Mouse (Mus musculus): ENCODE results near the gene Lyrm9.
A peak's percentile ranks its signal among the peaks of the same experiment; 100 is the strongest.

Lyrm9 gene

DNA sequence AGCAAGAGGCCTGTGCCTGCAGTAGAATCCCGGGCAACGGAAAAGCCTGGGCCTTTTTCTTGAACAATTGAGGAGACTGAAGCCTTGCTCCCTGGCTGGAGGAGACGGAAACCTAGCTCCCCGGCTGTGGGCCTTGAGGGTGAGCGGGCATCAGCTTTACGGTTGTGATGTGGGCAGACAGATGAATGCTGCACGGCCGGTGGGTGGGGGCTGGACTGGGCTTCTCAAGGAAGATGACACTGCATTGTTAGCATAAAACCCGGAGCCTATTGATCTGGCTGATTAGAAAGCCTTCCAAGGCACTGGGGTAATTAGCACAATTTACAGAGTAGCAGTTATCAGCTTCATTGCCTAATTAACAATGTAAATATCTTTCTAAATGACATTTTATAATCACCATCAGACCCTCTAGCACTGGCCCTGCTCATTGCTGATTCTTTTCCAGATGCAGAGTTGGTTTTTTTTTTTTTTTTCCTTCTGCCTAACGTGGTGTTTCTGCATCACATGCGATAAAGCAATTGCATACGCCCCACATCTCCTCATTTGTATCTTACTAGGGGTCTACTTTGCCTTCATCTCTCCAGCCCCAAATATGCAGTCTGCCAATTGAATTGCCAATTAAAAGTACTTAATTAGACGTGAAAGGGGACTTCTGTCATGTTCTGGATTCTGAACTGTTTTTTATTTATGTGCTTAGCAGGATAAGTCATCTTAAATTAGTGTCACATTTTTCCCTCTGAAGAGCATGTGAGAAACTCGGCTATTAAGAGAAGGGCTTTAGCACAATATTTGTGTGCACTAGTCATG, 10.2 kb upstream of the Lyrm9 start:
- DNase-seq = no peak

DNA sequence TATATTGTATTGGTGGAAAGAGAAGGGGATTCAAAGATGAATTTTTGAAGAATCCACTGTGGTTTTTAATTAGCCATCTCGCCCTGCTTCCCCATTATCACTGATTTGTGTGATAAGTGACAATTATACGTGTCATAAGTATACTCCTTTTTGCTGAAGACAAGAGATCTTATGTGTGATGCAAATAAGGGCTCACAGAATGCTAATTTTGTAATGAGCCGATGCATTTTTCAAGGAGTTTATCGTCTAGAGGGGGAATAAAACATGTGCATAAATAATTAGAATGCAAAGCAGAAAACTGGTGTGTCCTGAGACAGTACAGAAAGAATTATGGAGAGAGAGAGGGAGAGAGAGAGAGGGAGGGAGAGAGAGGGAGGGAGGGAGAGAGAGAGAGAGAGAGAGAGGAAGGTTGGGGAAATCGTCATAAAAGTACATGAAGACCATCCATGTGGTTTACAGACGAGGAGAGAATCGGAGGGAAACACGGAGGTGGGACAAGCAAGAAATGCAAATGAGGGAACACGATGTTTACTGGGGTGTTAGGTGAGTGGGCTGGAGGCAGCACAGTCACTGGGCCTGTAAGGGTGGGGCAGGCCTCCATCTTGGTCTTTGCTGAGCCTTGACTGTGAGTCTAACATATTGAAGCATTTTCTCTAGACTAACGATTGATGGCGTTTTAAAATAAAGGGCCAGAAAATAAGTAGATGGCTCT, 8.9 kb upstream of the Lyrm9 start:
- DNase-seq = no peak

GRCm38 (mm10) chr11:78820337-78821000, 5.9 kb upstream of the Lyrm9 start:
- DNase-seq = no peak

DNA sequence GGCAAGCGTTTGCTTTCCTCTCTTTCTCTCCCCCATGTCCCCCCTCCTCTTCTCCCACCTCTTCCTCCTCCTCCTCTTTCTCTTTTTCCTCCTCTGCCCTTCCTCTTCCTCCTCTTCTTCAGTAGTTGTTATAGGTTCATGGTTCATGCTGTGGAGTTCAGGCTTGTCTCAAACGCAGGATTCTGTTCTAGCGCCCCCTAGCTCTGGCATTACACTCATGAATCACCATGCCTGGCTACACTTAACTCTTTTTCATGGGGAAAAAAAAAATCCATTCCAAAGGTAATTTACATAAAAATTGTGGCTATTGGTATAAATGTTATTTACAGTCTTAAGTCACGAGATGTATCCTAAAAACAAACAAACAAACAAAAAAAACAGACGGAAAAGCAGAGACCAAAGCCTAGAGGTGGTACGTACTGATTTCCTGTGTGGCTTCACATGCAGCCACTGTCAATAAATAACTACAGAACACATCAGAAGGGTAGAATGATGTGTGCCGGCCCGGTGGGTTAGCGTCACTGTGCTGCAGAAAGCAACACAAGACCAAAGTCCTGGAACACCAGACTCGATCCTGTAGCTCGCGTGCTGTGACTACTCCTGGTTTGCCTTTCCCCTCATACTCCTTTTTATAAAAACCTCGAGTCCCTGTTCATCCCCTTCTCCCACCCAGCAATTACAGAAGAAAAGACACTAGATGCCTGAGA, 3.4 kb upstream of the Lyrm9 start:
- DNase-seq = peak; percentile 70 to 80

- no peak for DNase-seq
These were observed 1.2 kb downstream of the Lyrm9 start for GRCm38 (mm10) chr11:78827546-78827945.

- DNase-seq = peak; percentile 54 to 55
These were observed 2.0 kb downstream of the Lyrm9 start for GRCm38 (mm10) chr11:78828386-78828785.

- no peak for DNase-seq
These were observed 3.0 kb downstream of the Lyrm9 start for GRCm38 (mm10) chr11:78829373-78829772.

GRCm38 (mm10) chr11:78830180-78830579, 3.8 kb downstream of the Lyrm9 start:
- DNase-seq = no peak

DNA sequence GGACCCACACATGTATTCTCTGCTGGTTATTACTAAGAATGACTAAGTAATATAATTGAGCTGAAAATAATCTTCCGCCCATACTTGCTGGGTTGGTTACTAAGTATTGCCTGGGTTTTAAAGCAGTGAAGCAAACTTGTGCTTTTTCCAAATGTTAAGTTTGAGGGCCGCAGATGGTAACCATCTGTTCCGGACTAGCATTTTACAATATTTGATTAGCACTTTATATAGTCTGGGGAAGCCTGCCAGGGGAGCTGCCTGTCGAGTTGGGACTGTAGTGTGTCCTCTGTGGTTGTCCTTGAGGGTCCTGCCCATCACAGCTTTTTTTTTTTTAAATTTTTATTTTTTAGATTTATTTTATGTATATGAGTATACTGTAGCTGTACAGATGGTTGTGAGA, 5.3 kb downstream of the Lyrm9 start:
- DNase-seq = no peak

- DNase-seq = no peak
These were observed 5.8 kb downstream of the Lyrm9 start for GRCm38 (mm10) chr11:78832117-78832726.

DNA sequence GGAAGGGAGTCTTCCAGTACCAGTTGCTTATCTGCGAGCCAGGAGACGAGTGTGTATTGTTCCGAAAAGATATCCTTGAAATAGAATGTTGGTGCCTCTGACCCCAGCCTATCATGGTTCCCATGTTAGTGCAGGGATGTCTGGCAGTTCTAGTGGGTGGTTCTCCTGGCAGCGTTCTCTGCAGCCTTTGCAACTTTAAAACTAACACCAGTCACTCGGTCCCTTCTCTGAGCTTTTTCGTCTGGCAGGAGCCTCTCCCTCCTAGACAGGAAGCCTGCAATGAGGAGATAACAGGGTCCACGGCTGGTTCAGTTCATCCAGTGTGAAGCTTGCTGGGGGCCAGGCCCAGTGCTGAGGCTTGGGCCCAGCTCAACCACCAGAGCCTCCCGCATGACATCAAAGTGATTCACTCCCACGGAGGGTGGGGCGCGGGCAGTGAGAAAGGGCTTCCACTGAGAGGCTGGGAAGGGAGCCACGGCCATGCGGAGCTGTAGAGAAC, 6.5 kb downstream of the Lyrm9 start:
- DNase-seq = peak; percentile 55 to 70

DNA sequence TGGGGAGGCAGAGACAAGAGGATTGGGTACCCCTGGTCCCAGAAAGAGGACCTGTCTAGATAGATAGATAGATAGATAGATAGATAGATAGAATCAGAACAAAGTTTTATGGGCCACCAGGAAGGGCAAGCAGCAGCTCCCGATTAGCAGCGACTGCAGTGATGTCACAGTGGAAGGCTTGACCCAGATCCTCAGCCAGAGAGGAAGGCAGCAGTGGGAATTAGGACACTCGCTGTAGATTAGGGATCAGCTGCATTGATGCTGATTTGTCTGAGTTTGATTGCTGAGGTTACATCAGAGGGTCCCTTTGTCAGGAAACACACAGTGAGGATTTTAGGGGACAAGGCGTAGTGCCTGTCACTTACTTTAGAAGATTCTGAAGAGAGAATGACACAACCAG, 10.1 kb downstream of the Lyrm9 start:
- DNase-seq = no peak

- peak; percentile 84 to 90 for DNase-seq
These were observed 11.6 kb downstream of the Lyrm9 start for GRCm38 (mm10) chr11:78837989-78838388.

GRCm38 (mm10) chr11:78839491-78839890, 13.1 kb downstream of the Lyrm9 start:
- DNase-seq = peak in 1 of 2 experiments; percentile 31

DNA sequence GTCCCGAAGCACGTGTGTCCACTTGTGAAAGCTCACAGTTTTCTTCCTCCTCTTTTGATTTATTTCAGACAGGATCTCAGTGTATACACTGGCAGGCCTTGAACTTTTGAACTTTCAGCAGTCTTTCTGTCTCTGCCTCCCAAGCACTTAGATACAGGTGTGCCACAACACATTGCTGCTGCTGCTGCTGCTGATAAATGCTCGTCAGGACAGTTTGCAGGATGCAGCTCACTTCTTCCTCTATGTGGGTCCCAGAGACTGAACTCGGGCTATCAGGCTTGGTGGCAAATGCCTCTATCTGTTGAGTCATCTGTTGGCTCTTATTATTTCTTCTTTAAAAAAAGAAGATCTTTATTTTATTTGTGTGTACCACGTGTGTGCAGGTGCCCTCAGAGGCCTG, 13.8 kb downstream of the Lyrm9 start:
- no peak for DNase-seq

DNA sequence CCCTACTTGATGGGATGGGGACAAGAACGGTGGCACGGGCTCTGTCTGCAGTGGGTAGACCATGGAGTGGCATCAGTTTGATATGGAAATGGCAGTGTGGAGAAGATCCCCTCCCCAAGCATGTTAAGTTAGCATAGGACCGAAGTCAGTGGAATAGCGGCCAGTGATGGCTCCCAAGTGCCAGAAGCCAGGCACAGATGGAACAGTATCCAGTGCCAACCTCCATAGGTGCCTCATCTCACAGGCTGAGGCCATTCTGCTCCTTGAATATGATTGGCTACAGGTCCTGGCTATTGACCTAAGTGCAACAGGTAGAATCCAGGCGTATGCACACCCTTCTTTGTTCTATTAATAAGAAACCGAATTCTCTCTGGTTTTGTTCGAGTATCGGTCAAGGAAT, 15.6 kb downstream of the Lyrm9 start:
- DNase-seq = peak in 1 of 2 experiments; percentile 51

- no peak for DNase-seq
These were observed 20.2 kb downstream of the Lyrm9 start for GRCm38 (mm10) chr11:78846620-78847019.

DNA sequence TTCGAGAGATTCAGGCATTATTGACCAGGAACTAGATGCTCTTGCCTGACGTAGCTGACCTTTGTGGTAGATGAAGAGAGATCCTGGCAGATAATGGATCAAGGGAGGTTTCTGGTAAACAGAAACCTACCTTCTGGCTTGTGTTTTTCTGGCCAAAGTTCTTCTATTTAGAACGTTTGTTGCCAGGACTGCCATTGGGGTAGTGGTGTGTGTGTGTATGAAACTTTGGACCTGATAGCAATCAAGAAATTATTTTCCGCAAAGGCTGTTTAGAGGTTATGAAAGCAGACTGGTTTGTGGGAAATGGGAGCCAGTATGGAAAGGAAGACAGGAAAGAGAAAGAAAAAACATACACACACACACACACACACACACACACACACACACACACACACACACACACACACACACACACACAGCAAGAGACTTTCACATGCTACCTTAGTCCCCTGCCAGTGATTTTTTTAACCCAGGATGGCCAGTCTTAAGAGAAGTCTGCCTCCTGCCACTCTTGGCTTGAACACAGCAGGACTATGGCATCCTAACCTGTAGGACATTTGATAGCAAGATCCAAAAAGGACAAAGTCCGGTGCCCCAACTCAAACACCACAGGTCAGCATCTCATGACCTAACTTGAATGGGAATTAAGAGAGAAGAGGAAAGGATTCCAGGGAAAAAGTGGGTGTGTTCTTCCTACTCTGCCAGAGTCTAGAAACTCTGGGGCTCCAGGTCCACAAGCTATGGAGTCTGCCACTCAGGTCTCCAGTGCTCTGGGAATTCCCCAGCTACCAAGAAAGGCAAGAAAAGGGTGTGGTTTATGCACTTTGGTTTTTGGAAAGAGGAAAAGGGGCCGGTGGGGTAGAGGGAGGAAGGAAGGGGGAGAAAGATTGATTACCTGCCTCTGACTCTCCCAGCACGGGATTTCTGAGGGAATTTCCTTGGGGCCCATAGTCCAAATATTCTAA, 21.8 kb downstream of the Lyrm9 start:
- DNase-seq = no peak

DNA sequence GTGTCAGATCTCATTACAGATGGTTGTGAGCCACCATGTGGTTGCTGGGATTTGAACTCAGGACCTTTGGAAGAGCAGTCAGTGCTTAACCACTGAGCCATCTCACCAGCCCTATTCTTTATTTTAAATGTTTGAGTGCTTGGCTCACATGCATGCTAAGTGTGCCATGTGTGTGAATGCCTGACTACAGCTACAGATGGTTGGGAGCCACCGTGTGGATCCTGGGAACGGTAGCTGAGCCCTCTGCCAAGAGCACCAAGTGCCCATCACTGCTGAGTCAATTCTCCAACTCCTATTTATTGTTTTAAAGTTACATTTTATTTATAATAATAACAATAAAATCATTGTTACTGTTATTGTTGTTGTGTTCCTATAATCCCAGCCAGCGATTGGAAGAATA, 23.5 kb downstream of the Lyrm9 start:
- DNase-seq = peak; percentile 35 to 45

DNA sequence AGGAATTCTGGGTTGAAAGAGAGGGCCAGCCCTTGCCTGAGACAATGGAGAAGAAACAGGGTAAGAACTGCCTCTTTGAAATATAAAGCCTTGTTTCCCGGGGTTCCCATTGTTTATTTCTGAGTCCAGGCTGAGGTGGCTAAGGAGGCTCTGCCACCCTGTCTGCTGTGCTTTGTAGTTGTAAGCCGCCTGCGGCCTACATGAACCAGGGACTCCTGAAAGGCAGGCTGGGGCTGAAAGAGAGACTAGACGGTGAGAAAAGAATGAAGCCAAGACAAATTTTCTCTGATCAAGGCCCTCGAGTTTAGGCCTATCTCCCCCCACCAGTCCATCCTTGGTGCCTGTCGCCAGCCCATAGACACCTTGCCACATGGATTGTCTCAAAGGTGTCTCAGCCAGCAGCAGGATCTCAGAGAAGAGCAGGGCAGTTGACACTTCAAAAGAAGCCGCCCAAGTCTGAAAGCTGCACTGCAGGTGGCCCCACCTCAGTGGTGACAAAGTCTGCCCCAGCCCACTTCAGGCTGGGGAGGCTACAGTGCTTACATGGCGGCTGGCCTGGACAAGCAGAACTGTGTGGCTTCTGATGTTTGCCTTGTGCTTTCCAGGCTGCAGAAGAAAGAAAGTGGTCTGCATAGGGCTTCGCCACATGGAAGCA, 25.0 kb downstream of the Lyrm9 start:
- no peak for DNase-seq

GRCm38 (mm10) chr11:78851871-78852265, 25.5 kb downstream of the Lyrm9 start:
- no peak for DNase-seq

Measured in cerebellum, postnatal 14 days (tissue).